Mouse (Mus musculus) right cerebral cortex, postnatal 36 days (tissue): ENCODE measurements around the gene Gm28551.

Source experiments
- DNase-seq, 2 experiments: peaks; one replicate each; pipeline ENCODE4 v3.0.0; 2022; ENCODE audit warnings: low spot score in 2 of 2, mixed read lengths in 1 of 2

Gene Gm28551

DNA sequence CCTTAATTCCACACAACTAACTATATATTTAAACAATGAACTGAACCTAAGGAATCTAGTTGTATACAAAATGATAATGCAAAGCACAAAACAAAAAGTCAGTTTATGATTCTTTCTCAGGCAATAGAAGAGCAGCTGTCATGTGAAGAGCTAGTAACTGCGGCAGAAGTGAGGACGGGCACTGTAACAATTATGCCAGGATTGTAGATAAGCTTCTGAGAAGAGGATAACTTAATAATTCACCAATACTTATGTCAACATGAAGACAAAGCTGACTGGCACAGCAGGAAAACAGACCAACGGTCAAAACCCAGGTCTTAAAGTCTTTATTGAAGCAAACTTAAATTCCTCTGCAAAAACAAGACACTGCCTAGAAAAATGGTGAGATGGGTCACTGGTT, 61.3 kb downstream of the Gm28551 start:
- no peak for DNase-seq
